Mouse (Mus musculus) adrenal gland, adult 8-10 months (tissue): ENCODE results near the gene Unc5b. TPM values are rescaled to one million over a fixed set of nuclear protein-coding genes. Genes with fewer than 3 reads are reported as not detected.
"Not testable (repeated sequence)": the region's sequence is repeated elsewhere in the genome, so short reads cannot be mapped to it uniquely, and the experiment has no call there.

Source experiments
- DNase-seq: peaks from one replicate; pipeline ENCODE4 v3.0.0; 2022
- total RNA-seq, 4 experiments: library from RNA; stranded (reverse); gene quantifications; 2 replicates each; pipeline ENCODE4 v1.2.4; 2022

Gene Unc5b
- total RNA-seq, result 1 to 10 TPM; 3.9 to 7.9 (median 6.1) TPM

DNA sequence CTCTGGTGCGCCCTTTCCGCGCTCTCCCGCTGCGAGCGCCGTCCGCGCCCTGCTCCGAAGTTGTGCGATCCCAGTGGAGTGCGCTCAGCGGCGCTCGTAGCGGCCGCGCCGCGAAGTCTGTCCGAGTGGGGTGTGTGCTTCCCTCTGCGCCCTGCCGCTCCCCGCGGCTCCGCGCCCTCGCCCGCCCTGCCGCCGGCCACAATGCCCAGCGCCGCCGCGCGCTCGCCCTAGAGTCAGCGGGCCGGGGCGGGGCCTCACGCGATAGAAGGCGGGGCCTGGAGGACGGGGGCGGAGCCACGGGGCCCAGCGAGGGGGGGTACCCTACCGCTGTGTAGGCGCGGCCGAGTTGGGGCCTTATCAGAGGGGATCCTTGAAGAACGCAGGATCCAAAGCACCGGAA, at the start of gene Unc5b:
Gene Unc5b, minus strand, starts transcription at position 203 of the 400 bp plus-strand sequence.
- DNase-seq, result peak; percentile 91

DNA sequence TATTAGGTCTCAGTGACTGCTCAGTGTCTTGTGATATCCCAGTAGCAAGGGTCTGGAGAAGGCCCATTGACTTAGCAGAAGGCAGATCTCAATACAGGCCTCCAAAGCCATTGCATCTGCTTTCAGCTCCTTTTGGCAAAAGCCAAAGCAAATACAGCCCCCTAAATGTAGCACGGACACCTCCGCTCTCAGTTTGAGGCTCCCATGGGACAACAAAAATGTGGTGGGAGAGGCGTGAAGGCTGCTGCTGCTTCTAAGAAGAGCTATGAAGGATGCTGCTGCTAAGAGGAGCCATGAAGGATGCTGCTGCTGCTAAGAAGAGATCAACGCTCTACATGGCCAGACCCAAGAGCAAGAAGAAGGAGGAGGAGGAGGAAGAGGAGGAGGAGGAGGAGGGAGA, 48.4 kb upstream of the Unc5b start:
- DNase-seq, result no peak

DNA sequence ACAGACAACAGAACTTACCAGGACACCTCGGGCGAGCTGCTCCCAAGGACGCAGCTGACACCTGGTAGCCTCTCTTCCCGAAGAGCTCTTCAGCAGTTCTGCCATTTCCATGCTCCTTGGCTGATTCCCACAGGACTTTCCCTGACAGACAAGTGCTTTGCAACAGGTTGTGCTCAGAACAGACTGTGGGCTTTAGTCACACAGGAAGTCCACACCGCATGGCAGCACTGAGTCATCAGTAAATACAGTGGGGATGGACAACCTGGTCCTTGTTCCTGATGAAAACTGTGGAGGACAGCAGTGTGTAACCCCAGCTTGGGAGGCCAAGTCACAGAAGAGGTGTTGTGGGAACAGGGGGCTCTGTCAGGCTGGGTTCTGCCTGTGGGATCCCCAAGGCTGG, 45.7 kb upstream of the Unc5b start:
- no peak for DNase-seq

DNA sequence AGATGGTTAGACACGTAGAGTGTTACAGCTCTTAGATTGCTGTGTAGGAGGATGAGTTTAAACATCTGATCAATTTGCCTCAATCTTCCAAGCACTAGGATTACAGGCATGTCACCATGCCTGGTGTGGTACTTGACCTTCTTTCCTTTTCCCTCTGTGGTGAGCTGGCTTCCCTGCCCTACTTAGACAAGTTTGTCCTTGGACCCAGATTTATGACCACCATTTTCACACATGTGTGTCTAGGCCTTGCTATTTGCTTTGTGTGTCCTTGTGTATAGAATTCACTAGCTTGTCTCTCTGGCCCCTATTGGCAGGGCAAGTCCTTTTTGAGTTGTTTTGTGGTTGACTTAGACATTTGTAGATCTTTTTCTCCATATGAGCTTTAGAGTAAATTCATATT, 43.6 kb upstream of the Unc5b start:
- DNase-seq, result peak; percentile 38

DNA sequence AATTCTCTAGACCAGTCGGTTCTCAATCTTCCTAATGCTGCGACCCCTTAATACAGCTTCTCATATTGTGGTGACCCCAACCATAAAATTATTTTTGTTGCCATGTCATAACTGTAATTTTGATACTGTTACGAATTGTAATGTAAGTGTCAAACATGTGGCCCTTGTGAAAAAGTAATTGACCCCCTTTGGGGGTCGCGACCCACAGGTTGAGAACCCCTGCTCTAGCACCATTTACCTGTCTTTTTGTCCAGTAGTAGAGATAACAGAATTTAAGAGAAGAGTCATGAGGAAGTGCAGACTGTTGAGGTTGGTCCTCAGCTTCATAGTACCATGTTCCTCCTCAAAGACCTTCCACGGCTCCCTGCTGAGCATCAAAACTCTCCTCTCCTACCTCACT, 31.9 kb upstream of the Unc5b start:
- DNase-seq, result no peak

DNA sequence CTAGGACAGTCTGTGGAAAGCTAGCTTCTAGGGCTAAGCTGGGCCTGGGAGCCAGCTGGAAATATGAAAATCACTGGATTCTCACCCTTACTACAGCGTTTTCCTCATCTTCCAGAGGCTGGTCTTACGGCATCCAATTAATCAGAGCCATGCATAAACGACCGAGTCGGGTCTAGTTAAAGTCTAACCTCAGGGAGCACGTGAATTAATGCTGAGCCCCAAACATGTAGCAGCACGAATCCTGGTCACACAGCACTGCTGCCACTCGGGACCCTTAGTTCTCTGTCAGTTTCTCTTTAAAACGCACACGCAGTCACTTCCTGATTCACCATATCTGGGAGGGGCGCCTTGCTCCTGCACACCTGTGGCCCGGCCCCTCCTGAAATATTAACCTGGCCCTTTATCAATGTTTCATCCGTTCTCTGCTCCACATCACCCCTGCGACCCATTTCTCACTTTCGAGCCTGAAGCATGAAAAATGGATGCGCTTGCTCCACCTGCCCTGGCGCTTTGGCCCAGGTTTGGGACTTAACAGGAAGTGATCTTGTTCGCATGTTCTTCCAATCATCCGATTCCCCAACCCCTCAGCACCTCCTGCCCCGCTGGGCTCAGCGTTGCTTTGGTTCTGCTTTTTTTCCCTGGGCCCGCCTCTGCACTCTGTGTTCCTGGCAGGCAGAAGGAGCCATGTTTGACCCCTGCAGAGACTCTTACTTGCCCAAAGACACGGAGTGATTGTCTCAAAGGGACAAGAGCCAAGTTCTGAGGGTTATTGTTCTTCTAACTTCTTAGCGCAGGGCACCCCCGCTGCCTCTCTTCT, 31.3 kb upstream of the Unc5b start:
- DNase-seq, result no peak

DNA sequence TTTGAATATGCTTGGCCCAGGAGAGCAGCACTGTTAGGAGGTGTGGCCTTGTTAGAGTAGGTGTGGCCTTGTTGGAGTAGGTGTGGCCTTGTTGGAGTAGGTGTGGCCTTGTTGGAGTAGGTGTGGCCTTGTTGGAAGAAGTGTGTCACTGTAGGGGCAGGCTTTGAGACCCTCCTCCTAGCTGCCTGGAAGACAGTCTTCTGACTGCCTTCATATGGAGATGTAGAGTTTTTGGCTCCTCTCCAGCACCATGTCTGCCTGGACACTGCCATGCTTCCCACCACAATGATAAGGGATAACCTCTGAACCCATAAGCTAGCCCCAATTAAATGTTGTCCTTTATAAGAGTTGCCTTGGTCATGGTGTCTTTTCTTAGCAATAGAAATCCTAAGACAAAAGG, 13.9 kb upstream of the Unc5b start:
- not testable (repeated sequence) for DNase-seq

DNA sequence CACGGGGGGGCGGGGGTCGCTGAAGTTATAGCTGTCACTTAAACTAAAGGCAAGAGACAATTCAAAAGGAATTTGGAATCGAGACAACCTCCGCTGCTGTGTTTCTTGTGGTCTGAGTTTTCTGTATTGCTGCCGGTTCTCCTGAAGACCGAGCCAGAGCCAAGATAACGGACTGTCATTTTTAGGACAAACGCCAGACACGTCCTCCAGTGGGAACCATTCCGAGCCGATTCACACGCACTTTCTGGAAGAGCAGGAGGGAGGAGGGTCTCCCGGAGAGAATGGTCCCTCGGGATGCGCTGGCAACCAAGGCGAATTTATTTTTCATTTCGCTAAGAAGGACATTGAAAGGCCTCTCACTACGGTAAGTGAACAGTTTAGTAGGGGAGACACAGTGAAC, 7.4 kb upstream of the Unc5b start:
- DNase-seq, result no peak

DNA sequence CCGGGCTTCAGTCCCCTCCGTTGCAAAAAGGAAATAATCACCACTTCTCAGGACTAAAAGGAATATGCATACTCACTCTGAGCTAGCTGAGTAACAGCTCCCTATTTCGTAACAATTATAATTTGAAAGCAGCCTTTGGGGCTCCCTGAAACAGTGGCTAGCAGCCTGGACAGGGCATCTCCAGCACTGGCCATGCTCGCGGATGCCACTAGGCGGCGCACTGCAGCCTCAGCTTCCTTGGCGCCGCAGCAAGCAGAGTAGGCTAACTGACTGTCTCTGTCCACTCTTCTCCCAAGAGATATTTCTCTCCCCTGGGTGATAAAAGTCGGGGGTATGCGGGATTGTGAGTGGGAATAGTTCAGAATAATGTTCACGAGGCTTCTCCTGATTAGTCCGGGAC, 3.6 kb upstream of the Unc5b start:
- DNase-seq, result peak; percentile 43

DNA sequence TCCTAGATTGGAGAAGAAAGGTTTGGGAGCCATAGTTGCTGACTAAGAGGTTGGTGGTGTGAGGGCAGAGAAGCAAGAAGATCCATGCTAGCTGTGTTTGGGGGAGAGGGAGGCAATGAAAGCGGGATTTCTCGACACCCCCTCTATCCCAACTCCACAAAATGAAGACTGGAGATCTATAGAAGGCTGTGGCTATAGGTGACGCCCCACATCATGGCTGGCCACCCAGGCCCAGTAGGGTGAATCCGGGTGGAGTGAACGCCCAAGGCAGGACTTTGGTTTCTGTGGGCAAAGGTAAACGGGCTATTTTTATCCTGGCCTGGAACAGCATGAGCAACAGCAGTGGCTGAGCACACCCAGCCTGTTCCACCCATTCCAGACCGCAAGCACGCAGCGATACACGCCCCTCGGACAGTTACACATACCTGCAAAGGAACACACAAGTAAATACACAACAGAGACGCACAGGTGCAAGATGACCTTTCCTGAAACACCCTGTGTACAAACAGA, 1.3 kb upstream of the Unc5b start:
- no peak for DNase-seq

DNA sequence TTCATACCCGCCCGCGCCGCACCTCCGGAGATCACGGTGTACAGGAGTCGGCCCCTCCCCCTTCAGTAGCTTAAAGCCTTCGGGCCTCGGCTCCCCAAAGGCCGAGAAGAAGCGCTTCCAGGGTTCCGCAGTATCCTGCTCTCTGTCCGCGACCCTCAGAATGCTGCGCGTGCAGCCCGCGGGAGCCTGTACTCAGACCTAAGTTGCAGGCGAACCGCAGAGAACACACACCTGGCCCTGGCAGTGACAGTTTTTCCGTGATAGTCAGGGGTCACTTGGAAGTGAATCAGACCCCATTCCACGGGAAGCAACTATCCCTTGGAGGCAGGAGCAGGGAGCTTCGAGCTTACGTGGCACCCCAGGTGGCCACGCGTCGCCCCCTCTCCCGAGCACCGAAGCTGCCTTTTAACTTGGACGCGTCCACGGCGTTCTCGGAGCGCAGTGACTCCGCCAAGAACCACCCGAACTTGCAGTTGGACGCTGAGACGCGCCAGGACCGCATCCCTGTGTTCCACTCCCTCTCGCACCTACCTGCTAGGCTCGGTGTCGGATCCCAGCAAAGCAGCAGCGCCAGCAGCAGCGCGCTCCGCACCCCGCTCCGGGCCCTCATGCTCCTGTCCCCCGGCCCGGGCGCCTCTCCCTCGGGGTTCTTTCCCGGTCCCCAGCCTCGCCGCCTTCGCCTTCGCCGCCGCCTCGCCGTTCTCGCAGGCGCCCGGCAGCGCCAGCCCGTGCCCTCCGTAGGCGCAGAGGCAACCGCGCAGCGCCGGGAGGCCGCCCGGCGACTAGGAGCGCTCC, 628 bp downstream of the Unc5b start:
- no peak for DNase-seq

DNA sequence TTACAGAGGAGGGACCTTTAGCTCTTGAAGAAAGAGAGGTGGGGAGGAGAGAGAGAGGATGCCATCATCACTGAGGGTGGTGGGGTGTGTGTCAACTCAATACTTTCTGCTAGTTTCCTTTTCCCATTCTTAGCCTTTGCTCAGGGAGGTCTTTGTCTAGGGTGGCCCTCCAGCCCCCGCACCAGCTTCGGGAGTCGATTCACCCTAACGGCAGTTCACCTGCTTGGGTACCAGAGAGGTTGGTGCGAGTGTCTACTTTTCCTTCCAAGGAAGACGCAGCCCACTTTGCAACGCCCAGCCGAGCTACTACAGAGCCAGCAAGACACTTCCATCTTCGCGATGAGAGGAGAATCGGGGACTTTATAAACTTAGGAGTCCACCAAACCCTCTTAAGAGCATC, 1.4 kb downstream of the Unc5b start:
- no peak for DNase-seq

DNA sequence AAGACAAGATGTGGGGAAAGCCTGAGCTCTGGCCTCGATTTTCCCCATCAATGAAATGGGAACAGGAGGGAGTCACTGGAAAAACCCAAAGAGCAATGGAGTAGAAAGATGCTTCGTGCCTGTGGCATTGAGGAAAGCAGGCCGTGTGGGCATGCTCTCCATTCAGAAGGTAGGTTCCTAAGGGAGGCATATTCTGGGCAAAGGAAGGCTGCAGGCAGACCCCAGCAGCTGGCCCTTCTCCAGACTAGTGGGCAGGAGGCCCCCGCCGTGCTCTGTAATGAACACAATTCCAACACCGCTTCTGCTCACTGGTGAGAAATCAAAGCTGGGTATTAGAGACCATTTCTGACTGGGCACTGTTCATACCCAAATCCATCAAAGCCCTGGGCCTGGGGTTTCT, 2.3 kb downstream of the Unc5b start:
- DNase-seq, result no peak

DNA sequence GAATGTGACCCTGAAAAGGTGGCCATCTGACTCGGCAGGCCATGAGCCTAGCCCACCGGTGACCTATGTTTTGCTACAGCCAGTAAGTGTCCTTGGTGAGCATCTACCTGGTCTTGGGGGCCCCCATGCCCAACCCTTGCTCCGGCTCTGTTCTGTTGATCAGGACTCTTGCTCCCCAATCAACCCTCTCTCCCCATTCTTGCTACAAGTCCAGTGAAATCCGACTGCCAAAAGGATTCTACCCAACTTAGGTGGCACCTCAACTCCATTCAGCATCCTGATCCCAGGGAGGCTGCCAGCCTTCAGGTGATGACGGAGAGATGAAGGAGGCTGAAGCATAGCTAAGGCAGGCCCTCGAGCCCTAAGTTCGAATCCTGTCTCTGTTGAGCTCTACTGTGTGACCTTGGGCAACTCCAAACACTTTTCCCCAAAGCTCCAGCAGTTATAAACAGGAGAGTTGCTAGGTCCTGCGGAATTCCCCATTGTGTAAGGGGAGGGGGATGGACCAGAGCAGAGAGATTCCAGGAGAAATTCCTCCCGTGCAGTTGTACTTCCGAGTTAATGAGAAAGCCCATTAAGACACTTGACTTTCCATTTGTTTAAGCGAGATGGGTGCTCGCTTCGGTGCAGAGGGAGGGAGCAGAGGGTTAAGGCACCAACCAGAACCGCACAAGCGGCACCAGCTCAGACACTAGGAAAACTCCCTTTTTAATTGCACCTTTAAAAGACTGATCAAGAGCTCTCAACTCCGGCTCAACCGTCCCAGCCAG, 3.3 kb downstream of the Unc5b start:
- DNase-seq, result no peak

DNA sequence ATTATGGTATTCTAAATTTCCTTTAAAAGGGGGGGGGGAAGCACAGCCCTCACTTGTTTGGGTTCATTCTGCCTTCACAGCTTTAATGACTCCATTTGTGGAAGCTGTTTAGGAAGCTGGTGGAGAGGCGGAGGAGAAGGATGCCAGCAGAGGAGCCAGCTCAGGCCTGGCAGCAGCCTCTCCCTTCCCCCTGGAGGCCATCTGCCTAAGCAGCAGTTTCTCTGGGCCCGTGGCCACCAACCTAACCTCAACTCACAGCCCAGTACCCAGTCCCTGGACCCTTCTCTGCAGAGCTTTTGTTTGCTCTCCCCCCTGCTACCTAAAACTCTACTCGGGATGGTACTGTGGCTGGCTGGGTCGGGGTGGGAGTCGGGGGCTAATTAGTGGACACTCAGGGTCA, 4.1 kb downstream of the Unc5b start:
- DNase-seq, result no peak

DNA sequence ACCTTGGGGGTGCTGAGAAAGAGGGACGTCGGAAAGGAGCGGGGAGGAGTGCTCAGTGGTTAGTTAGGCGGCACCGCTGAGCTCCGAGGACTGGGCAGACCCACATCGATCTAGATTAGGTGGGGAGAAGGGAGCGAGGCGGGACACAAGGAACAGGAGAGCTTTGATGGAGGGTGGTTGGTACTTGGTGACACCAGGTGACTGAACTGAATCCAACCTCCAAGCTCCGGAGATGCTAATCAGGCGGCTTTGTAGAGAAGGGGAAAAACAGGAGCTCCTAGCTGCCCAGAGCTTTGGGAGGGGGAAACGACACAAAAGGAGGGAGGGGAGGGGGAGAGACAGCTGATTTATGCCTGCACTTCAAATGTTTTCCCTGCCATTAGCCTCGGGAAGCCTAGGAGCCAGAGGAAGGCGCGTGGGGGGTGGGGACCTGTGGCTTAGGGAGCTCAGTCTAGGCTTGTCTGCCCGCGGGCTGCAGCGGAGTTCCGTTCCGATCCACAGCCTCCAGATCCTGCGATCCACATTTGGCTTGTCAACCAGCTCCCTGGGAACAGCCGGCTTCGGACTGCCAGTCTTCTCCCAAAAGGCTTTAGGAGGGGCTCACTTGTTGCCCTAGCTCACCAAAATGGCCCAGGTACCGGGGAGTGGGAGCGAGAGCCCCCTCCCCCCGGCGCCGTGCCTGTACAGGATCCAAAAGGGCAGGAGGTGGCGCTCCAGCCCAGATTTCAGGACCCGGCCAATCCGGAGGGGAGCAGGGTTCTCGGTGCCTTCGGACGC, 4.7 kb downstream of the Unc5b start:
- no peak for DNase-seq

DNA sequence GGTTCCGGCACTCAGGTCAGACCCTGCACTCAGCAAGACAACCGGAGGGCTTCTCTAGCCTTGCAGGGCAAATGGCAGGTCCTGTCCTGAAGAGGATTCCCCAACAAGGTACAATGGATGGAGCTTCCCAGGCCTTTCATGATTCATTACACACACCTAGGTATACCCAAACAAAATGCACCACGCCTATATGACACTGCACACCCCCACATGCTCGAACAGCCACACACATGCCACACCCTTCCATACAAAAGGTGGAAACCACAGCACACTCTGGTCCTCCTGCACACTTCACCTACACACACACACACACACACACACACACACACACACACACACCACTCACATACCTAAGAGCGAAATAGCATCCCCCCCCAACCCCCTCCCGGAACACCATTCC, 5.4 kb downstream of the Unc5b start:
- DNase-seq, result no peak

DNA sequence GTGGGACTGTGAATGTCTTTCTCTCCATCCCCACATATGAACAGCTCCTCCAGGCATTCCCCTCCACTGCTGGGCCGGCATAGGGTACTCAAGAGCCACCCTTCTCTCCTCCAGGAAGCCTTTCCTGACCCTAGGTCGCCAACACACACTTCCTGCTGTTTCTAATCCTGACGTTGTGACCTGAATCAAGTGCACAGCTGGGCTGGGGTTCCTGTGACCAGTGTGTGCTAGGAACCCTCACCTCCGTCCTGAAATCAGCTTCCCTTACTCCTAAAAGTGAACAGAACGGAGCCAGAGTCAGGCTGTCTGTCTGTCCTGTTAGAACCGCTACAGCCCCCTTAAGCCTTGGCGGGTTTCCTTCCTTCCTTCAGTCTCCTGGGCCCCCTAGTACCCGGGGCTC, 7.6 kb downstream of the Unc5b start:
- no peak for DNase-seq

DNA sequence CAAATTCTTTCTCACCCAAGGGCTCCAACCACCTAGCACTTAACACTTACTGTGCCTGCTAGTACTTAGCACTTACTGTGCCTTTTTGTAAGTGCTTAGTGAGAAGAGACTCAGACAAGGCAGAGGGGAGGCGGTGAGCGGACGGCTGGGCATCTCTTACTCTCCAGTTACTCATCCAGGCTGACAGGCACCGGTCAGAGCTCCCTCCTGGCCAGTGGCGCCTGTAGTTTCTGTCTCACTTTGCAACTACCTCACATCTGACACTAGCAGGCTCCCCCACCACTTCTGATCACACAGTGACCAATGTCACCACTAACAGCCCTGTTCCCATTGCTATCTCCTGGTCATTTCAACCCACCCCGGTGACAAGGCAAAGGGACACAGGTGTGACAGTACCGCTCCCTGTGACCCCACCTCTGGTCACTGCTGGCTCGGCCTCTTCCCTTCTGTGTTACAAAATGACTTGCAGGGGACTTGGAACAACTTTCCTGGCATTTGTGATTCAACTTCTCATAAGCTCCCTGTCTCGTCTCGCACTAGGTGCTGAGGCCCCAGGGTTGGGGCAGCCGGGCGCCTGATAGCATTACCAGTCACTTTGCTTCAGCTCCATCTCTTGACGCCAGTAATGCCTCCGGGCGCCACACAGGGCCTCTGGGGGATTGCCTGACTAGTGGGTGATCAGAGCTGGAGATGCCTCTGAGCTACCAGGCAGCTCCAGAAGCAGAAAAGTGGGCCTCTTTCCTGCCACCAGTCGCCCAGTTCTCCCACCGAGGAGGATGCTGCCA, 8.5 kb downstream of the Unc5b start:
- DNase-seq, result no peak

DNA sequence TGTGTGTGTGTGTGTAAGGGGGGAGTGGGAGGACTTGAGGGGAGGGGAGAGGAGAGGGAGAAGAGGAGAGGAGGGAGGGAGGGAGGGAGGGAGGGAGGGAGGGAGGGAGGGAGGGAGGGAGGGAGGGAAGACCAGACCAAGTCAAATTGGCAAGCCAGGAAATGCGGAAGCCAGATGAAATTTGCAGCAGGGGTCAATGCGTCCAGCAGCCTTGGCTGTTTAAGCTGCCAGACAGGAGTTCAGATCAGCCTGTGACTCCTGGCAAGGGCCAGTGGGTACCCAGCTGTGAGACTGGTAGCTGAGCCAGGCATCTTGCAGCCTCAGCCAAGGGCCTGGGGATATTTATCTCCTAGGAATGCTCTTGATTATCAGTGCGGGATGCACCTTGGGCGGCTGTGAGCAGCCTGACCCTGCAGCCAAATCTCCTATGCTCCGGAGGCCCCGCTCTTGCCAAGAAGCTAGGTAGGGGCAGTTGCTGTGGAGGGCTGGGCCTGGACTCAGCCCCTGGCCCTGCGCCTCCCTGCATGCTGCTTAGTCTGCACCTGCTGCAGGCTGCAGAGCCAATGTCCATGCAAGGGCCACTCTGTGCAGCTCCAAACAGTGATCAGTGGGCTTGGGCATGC, 9.5 kb downstream of the Unc5b start:
- no peak for DNase-seq

DNA sequence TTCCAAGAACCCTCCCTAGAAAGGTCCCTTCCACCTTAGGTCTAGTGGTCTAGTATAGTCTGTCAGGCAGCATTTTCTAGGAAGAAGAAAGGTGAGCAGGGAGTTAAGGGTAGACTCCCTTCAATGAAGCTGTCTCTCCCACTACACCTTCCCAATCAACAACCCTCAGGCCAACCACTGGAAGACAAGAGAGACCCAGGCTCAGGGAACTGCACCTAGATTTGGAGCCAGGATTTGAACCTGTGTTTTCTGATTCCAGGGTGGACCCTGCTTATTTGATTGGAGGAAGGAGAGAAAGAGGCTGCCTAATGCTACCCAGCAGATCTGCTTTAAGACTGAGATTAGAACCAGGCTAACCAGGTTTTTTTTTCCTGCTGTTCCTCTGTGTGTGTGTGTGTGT, 10.1 kb downstream of the Unc5b start:
- DNase-seq, result no peak
